Mouse (Mus musculus): ENCODE measurements around the gene Actrt3.

DNA sequence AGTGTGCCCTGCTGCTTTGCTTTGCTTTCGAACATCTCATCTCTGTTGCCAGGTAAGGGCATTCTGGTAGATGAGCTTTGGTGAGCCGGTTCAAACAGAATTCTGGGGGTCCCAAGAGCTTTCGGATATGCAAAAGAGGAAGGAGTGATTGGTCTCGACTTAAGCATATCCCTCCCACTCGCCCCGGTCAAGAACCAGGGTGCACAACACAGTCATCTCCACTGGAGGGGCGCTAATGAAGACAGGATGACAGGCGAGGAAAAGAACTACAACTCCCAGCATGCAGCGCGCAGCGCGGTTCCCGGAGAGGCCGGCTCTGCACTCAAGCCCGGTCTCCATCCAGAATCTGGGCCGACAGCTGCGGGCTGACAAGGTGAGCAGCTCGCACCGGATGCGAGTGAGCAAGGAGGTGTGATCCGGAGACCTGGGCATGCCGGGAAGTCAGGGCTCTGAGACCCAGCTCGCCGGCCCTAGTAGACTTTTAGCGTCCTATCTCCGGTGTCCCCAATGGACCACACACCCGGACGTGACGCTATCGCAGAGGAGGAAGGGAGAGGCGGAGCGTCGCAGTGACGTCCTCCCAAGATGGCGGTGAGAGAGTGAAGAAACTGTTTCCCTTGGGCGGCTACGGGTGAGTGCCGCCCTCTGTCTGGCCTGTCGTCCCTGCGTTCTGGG, 2.5 kb upstream of the Actrt3 start, which contains the start of gene Mynn:
- TF ChIP-seq CTCF (conservative IDR thresholded peaks at IDR 0.05 in 1 of 2, IDR thresholded peaks at IDR 0.05 in 1 of 2; ENCODE audit: low read depth in 2 of 2, low read length in 2 of 2) (peak in 1 of 2 experiments; percentile 65; a peak in 2 of 4 replicates), POLR2A (IDR thresholded peaks at IDR 0.05; ENCODE audit: low read depth, low read length) (peak; percentile 71), MEF2A (IDR thresholded peaks at IDR 0.05; ENCODE audit: borderline replicate concordance, low read depth, low read length) (no peak), ZC3H11A (IDR thresholded peaks at IDR 0.05; ENCODE audit: low read depth, low read length) (no peak), GABPA (IDR thresholded peaks at IDR 0.05; ENCODE audit: insufficient replicate concordance, low read depth, low read length) (peak; percentile 33; the same call in 1 of the 2 replicates), IRF4 (IDR thresholded peaks at IDR 0.05; ENCODE audit: low read depth, low read length) (peak; percentile 55)
